Mouse (Mus musculus) limb, embryonic 11.5 days (tissue): Measurements from ENCODE around the gene Fgf10. TPM values are rescaled to one million over a fixed set of nuclear protein-coding genes. Genes with fewer than 3 reads are reported as not detected.

ENCODE experiments used
- ATAC-seq: fragments of 200-750 bp; cut with Nextera tagmentation; 2 replicates; pipeline ENCODE4 v1.8.0; 2017; ENCODE audit warnings: low read depth; ENCODE audit not compliant: insufficient number of reproducible peaks, low FRiP score, low TSS enrichment
- DNase-seq: peaks from one replicate; pipeline ENCODE4 v3.0.0-alpha.2; 2015; ENCODE audit warnings: low spot score
- H3K27ac ChIP-seq: fragments of 300-500 bp; sonication (generic); replicated peaks from 2 replicates; pipeline ENCODE4 v1.5.1; 2014; ENCODE audit warnings: low read depth, mild to moderate bottlenecking, low read length
- H3K27me3 ChIP-seq: fragments of 300-500 bp; sonication (generic); 2 replicates; pipeline ENCODE4 v1.6.1; 2014; ENCODE audit warnings: mild to moderate bottlenecking, low read length, mixed read lengths; ENCODE audit not compliant: control insufficient read depth, insufficient read depth
- H3K36me3 ChIP-seq: fragments of 300-500 bp; sonication (generic); 2 replicates; pipeline ENCODE4 v1.6.1; 2014; ENCODE audit warnings: mild to moderate bottlenecking, low read length, moderate library complexity, mixed read lengths; ENCODE audit not compliant: control insufficient read depth, insufficient read depth
- H3K4me1 ChIP-seq: fragments of 300-500 bp; sonication (generic); 2 replicates; pipeline ENCODE4 v1.6.1; 2014; ENCODE audit warnings: low read length, mixed read lengths; ENCODE audit not compliant: control insufficient read depth, insufficient read depth
- H3K4me2 ChIP-seq: fragments of 300-500 bp; sonication (generic); 2 replicates; pipeline ENCODE4 v1.6.1; 2014; ENCODE audit warnings: low read depth, mild to moderate bottlenecking, moderate library complexity; ENCODE audit not compliant: severe bottlenecking
- H3K4me3 ChIP-seq: fragments of 300-500 bp; sonication (generic); 2 replicates; pipeline ENCODE4 v1.5.1; 2014; ENCODE audit warnings: low read depth, low read length
- H3K9ac ChIP-seq: fragments of 300-500 bp; sonication (generic); 2 replicates; pipeline ENCODE4 v1.6.1; 2014; ENCODE audit warnings: mild to moderate bottlenecking, low read length
- H3K9me3 ChIP-seq: fragments of 300-500 bp; sonication (generic); 2 replicates; pipeline ENCODE4 v1.6.1; 2016; ENCODE audit warnings: low read length; ENCODE audit not compliant: control insufficient read depth
- WGBS: fragments of 180-500 bp; shearing (Covaris S2); extraction: QIAGEN DNeasy Blood & Tissue Kit; methylation state at CpG from one replicate; pipeline ENCODE4 v1.1.7; 2014; 5-methylcytosine and 5-hydroxymethylcytosine counted together
- polyA plus RNA-seq: library from polyadenylated mRNA; unstranded; fragments of >200 nt; fragmentation: Nextera tagmentation; extraction: Ambion mirVana; gene quantifications from 2 replicates; pipeline ENCODE4 v1.2.1, GENCODE M21; 2014

Gene Fgf10
- polyA plus RNA-seq: 13.0 and 15.8 TPM in 2 replicates

DNA sequence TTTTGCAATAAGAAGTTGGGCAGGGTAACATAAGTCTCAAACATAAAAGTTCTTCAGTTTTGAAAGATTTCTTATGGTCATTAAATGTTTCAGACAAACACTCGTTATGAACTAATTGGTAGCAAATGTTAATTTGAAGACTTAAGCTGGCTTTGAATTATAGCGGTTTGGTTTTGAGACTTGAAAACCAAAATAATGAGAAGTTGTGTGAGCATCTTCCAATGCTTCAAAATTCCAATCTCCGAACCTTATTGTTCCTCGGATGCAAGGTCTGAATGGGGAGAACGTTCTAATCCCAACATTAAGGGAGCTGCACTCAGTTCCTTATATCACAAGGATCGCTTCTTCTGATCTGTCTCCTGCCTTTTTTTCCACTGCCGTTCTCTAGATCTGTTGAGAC is at the start of gene Fgf10:
Gene Fgf10, plus strand, starts transcription at position 301 of the 400 bp plus-strand sequence.
- no peak for DNase-seq
- H3K9me3 ChIP-seq: no peaks in the 10 kb centered on the region
- H3K27me3 ChIP-seq: no peaks in the 10 kb centered on the region
- no peak for ATAC-seq
- H3K4me2 ChIP-seq: no peak within 1 kb of the TSS
- H3K27ac ChIP-seq: no peak within 1 kb of the TSS
- H3K9ac ChIP-seq: no peak within 1 kb of the TSS
- WGBS: 61% methylated on average over 7 of the region's 7 CpGs
- no peaks in the 10 kb centered on the region for H3K4me1 ChIP-seq
- no peak within 1 kb of the TSS for H3K4me3 ChIP-seq
- no peaks in the 10 kb centered on the region for H3K36me3 ChIP-seq

DNA sequence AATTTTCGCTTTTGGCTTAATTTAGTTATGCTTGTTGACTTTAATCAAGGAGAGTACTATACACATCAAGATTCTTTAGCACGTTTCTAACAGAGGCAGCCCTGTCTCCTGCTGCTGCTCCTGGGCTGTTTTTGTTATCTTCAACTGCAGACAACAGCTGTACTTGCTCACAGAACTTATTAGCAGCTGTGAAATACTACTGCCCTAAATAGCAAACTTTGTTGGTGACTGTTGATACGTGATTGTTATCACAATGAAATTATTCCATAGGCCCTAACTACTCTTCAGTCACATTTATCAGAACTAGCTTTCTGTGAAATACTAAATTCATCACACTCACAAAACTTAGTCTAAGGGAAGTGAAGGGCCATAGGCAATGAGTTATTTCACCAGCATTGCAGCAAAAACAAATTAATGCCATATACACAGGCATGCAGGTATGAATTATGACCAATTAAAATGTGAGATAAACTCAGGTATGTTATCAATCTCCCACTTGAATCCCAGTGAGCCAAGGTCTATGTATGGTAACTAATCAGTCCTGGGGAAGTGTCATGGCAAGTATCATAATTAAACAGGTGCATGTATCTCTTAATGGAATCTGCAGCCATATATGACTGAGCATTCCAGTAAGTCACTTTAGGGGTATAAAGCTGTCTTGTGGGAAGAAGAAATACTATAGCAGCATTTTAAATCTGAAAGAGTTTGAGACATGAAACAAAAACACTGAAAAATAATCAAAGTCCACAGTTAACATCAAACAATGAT is 39.7 kb upstream of the Fgf10 start:
- H3K9me3 ChIP-seq: no peaks in the 10 kb centered on the region
- DNase-seq (no peak), ATAC-seq (no peak)
- no peaks in the 10 kb centered on the region for H3K4me1 ChIP-seq
- H3K36me3 ChIP-seq: no peaks in the 10 kb centered on the region
- 53% methylated on average over 3 of the region's 3 CpGs for WGBS
- H3K27ac ChIP-seq: no peak overlapping the region
- no peak overlapping the region for H3K9ac ChIP-seq
- no peaks in the 10 kb centered on the region for H3K27me3 ChIP-seq
- no peak overlapping the region for H3K4me3 ChIP-seq
- H3K4me2 ChIP-seq: no peak overlapping the region

DNA sequence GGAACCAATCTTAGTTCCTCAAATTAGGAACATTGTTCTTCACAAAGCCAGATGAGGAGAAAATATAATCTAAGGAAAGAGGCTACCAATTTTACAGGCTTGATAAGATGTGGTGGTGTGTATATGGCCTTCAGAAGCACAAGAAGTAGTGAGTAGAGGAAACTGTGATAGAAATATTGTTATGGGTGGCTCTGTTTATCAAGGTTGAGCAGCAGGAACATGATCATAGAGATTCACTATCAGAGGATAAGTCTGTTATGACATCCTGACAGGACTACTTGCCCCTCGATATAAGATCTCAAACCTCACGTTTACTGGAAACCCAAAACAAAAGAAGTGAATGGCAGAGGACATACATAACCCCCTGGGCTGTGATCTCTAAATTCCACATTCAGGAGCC is 38.1 kb upstream of the Fgf10 start:
- 91% methylated on average over 2 of the region's 2 CpGs for WGBS
- no peaks in the 10 kb centered on the region for H3K27me3 ChIP-seq
- no peaks in the 10 kb centered on the region for H3K9me3 ChIP-seq

DNA sequence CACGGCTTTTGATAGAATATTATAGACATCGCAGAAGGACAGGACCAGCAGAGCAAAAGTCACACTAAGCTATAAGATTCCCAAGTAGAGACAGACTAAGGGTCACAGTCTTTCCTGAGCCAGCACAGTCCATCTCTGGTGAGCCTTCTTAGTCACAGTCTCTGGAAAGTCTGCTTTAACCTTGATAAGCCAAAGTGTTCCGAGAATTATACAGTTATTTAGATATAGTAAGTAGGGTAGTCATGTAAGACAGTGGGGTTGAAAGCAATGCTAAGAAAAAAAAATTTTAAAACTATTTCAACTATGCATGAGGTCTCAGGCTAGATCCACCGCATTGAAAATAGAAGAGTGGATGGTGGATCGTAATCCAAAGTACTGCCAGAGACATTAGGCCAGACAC is 33.5 kb upstream of the Fgf10 start:
- Histone ChIP-seq H3K9ac (no peak overlapping the region), H3K9me3 (no peaks in the 10 kb centered on the region), H3K36me3 (no peaks in the 10 kb centered on the region), H3K4me1 (no peaks in the 10 kb centered on the region), H3K27me3 (no peaks in the 10 kb centered on the region), H3K4me3 (no peak overlapping the region), H3K4me2 (no peak overlapping the region), H3K27ac (no peak overlapping the region)
- ATAC-seq (no peak), DNase-seq (no peak)
- 94% methylated on average over 5 of the region's 5 CpGs for WGBS

More for the DNA sequence above, 38.1 kb upstream of the Fgf10 start:
- Histone ChIP-seq H3K4me3 (no peak overlapping the region), H3K4me2 (no peak overlapping the region), H3K27ac (no peak overlapping the region), H3K4me1 (no peaks in the 10 kb centered on the region), H3K9ac (no peak overlapping the region), H3K36me3 (no peaks in the 10 kb centered on the region)
- DNase-seq (no peak), ATAC-seq (no peak)

DNA sequence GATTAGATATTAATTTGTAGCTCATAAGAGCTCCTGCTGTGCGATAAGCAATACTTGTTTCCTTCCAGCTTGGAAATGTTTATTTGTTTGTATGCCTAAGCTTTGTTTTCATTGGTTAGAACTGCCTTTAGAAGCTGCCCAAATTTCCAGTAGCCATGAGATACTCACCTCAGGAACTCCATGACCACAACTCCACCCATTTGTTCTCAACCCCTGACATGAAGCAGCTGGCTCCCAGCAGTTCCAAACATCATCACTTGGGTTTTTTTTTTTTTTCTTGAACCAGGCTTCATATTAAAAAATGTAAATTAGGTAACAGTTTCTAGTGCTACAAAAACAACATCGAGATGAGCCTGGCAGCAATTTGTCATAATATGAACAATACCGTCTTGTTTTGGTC is 27.0 kb upstream of the Fgf10 start:
- Histone ChIP-seq H3K9me3 (no peaks in the 10 kb centered on the region), H3K27ac (no peak overlapping the region), H3K9ac (no peak overlapping the region), H3K27me3 (no peaks in the 10 kb centered on the region), H3K4me2 (no peak overlapping the region), H3K4me3 (no peak overlapping the region), H3K36me3 (no peaks in the 10 kb centered on the region), H3K4me1 (no peaks in the 10 kb centered on the region)
- DNase-seq: no peak
- 87% methylated on average over 3 of the region's 3 CpGs for WGBS
- ATAC-seq: no peak

DNA sequence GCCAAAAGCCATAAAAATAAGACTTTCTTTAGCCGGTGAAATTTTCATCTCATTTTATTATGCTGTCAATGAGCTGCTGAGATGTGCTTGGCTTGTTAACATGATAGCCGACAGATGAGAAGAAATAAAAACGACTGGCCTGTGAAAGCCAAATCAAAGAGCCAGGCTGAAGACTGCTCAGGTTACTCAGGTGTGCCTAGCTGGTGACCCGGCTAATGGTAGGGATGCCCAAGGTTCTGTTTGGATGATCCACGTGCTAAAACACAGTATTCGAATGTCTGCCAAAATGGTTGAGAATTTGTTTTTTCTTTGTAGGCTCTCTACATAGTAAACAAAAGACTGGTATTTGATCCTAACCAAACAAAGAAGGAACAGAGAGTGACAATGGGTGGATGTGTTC is 26.5 kb upstream of the Fgf10 start:
- WGBS: 72% methylated on average over 6 of the region's 6 CpGs
- Histone ChIP-seq H3K4me1 (no peaks in the 10 kb centered on the region), H3K9me3 (no peaks in the 10 kb centered on the region), H3K4me3 (no peak overlapping the region), H3K27me3 (no peaks in the 10 kb centered on the region), H3K36me3 (no peaks in the 10 kb centered on the region), H3K27ac (no peak overlapping the region), H3K9ac (no peak overlapping the region), H3K4me2 (no peak overlapping the region)
- ATAC-seq: no peak
- no peak for DNase-seq

DNA sequence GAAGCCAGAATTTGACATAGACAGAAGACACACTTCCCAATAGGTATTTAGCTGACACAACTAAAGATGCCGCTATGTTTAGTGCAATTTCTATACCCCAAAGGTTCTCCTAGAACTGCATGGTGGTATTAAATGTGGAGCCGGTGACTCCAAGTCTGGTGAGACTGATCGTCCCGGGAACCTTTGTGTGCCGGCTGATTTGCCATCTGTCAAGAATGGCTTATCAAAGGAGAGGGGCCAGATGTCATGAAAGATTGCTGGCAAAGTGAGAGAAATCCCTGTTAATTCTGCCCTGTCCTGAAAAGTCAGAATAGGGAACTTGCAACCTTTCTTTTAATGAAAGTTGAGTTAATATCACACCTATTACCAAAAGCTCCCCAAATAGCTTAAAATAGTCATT is 12.6 kb upstream of the Fgf10 start:
- DNase-seq: no peak
- ATAC-seq: no peak
- H3K27ac ChIP-seq: no peak overlapping the region
- H3K4me3 ChIP-seq: no peak overlapping the region
- H3K9ac ChIP-seq: no peak overlapping the region
- 0 out of 2 replicates have a peak, but pooled peaks cover 2% of the 10 kb centered on the region for H3K4me1 ChIP-seq
- H3K4me2 ChIP-seq: no peak overlapping the region
- no peaks in the 10 kb centered on the region for H3K27me3 ChIP-seq
- 49% methylated on average over 5 of the region's 5 CpGs for WGBS
- no peaks in the 10 kb centered on the region for H3K9me3 ChIP-seq
- H3K36me3 ChIP-seq: no peaks in the 10 kb centered on the region

DNA sequence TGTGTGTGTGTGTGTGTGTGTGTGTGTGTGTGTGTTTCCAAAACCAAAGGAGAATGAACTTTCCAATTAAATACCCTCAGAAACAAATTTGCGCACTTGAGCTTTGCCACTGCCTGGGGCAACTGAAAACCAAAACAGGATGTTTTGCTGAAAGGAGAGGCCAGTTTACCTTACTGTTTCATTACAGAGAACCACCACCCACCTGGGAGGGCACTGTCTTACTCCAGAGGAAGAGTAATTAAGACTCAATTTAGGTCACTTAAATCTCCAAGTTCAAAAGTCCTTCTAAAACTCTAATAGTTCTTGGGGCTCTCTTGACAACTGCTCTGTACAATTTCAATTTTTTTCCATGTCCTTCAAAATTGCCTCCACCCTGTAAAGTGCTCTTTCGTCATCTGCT is 11.6 kb upstream of the Fgf10 start:
- no peak for ATAC-seq
- WGBS: 52% methylated on average over 2 of the region's 2 CpGs
- no peak for DNase-seq

More for the DNA sequence above, 11.6 kb upstream of the Fgf10 start:
- H3K27ac ChIP-seq: no peak overlapping the region
- H3K9ac ChIP-seq: no peak overlapping the region
- 0 out of 2 replicates have a peak, but pooled peaks cover 2% of the 10 kb centered on the region for H3K4me1 ChIP-seq
- H3K27me3 ChIP-seq: no peaks in the 10 kb centered on the region
- H3K9me3 ChIP-seq: no peaks in the 10 kb centered on the region
- no peaks in the 10 kb centered on the region for H3K36me3 ChIP-seq
- H3K4me2 ChIP-seq: no peak overlapping the region
- H3K4me3 ChIP-seq: no peak overlapping the region
